Mouse (Mus musculus): Measurements from ENCODE around the gene Kbtbd12. TPM values are rescaled to one million over a fixed set of nuclear protein-coding genes. Genes with fewer than 3 reads are reported as not detected.

The Kbtbd12 gene
- 0.36 and 1.4 TPM in 2 replicates for polyA plus RNA-seq (2015; fragmentation: Nextera tagmentation; extraction: Ambion mirVana)

DNA sequence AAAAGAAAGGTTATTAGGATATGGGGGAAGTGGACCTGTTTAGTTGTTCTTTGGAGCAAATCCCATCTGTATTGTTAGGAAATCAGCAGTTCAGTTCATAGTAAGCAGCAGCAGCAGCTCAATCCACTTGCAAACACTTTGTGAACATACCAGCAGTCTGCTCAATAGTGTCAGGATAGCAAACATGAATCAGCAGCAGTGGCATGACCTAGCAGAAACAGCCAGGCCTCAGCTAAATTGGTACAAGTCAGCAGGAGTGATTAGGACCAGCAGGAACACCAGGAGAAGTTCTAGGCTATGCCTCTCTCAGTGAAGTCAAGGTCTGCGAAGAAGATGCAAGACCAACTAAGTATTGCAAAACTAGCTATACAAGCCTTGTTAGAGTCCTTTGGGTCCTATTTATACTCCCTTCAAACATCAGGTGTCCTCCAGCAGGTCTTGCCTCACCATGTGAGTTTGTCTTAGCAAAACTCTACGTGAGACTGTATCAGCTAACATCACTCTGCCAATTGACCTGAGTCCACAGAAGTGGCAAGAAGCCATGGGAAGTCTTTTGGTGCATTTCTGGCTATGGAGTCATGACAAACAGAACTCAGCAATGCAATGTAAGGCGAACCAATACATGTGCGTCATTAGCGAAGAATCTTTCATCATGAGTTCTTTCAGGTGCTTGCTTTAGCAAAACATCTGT, at the start of gene Kbtbd12:
Gene Kbtbd12 (minus strand): TSS at position 340 of the 691 bp plus-strand sequence.
- H3K4me3 ChIP-seq (replicated peaks) = no peak within 1 kb of the TSS
- no peaks in the 10 kb centered on the region for H3K9me3 ChIP-seq (replicated peaks)
- H3K4me2 ChIP-seq = no peak within 1 kb of the TSS
- H3K27ac ChIP-seq (replicated peaks) = peak within 1 kb of the TSS; percentile 74; the same call in 1 of the 2 replicates
- 97% methylated on average over 5 of the region's 5 CpGs for WGBS
- H3K27me3 ChIP-seq (replicated peaks) = no peaks in the 10 kb centered on the region
- H3K36me3 ChIP-seq = no peaks in the 10 kb centered on the region
- peaks cover 18% of the 10 kb centered on the region for H3K4me1 ChIP-seq
- ATAC-seq (ENCODE audit: low FRiP score) = no peak
- no peak within 1 kb of the TSS for H3K9ac ChIP-seq (replicated peaks)

DNA sequence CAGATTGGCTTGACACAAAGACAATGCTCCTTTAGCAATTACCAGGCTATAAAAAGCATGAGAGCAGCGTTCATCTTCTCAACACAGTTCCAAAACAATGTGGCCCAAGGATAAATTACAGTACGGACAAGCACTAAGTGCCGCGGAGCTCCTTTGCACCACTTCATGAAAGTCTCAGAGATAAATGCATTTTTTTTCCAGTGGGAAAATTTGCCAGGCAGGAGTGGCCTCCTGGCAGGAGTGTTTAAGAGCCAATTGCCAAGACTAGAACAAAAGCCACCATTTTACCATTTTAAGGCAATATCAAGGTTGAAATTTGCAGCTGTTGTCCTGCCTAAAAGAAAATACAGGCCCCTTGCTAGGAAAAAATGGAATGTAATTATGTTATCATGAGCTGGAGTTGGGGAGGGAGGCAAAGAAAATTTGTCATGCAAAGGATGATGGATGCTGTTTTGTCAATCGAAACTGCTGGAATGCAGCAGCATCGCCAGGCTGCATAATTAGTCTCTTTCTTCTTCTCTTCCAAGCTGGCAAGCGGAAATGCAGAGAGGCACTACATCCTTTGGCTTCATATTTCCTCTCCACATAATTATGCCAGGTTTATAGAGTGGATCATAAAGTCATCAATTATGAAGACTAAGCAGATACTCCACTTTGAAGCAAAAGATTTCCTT, 45.8 kb upstream of the Kbtbd12 start:
- H3K36me3 ChIP-seq = no peaks in the 10 kb centered on the region
- H3K4me1 ChIP-seq = peaks cover 10% of the 10 kb centered on the region
- no peak overlapping the region for H3K9ac ChIP-seq (replicated peaks)
- H3K4me2 ChIP-seq = no peak overlapping the region
- H3K27me3 ChIP-seq (replicated peaks) = no peaks in the 10 kb centered on the region
- no peaks in the 10 kb centered on the region for H3K9me3 ChIP-seq (replicated peaks)
- H3K4me3 ChIP-seq (replicated peaks) = no peak overlapping the region
- no peak for ATAC-seq (ENCODE audit: low FRiP score)
- peak overlapping the region; percentile 49 for H3K27ac ChIP-seq (replicated peaks)
- WGBS = 24% methylated on average over 7 of the region's 7 CpGs

DNA sequence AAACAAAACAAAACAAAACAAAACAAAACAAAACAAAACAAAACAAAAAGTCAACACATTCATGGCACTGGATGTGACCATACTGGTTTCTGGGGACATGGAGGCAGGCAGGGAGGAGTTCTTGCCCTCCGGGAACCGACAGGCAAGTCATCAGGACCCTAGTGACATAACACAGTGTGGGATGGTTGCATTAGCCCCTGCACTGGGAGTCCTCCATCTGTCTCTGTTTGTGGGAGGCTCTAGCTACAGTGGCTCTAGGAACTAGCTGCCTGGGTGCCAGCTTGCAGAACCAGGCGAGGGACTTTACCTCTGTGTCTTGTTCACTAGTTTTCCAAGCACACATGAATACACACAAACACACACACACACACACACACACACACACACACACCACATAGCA, 43.3 kb upstream of the Kbtbd12 start:
- Histone ChIP-seq H3K4me3 (replicated peaks) (no peak overlapping the region), H3K27me3 (replicated peaks) (no peaks in the 10 kb centered on the region), H3K4me1 (peaks cover 10% of the 10 kb centered on the region), H3K9me3 (replicated peaks) (no peaks in the 10 kb centered on the region), H3K27ac (replicated peaks) (no peak overlapping the region), H3K36me3 (no peaks in the 10 kb centered on the region), H3K9ac (replicated peaks) (no peak overlapping the region), H3K4me2 (no peak overlapping the region)
- WGBS = 87% methylated on average over 3 of the region's 3 CpGs
- no peak for ATAC-seq (ENCODE audit: low FRiP score)

DNA sequence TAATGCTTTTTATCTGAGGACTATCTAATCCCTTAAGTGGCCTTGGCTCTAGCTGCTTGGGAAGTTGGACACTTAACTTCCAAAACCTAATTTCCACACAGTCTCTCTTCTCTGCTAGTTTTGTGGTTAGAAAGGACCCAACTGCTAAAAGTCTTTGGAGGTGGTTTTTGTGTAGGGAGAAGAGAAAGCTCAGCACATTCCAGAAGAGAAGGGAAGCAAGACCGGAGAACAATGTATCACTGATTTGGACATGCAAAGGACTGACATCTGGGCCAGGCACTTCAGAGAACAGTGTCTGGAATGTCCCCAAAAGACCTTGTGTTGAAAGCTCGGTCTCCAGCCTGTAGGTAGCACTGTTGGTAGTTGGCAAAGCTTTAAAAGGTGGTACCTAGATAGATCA, 40.0 kb upstream of the Kbtbd12 start:
- no peak overlapping the region for H3K9ac ChIP-seq (replicated peaks)
- no peak overlapping the region for H3K4me2 ChIP-seq
- no peaks in the 10 kb centered on the region for H3K36me3 ChIP-seq
- no peak overlapping the region for H3K27ac ChIP-seq (replicated peaks)
- no peak overlapping the region for H3K4me3 ChIP-seq (replicated peaks)
- 80% methylated on average over 2 of the region's 2 CpGs for WGBS
- ATAC-seq (ENCODE audit: low FRiP score) = no peak
- no peaks in the 10 kb centered on the region for H3K9me3 ChIP-seq (replicated peaks)
- no peaks in the 10 kb centered on the region for H3K4me1 ChIP-seq
- no peaks in the 10 kb centered on the region for H3K27me3 ChIP-seq (replicated peaks)

DNA sequence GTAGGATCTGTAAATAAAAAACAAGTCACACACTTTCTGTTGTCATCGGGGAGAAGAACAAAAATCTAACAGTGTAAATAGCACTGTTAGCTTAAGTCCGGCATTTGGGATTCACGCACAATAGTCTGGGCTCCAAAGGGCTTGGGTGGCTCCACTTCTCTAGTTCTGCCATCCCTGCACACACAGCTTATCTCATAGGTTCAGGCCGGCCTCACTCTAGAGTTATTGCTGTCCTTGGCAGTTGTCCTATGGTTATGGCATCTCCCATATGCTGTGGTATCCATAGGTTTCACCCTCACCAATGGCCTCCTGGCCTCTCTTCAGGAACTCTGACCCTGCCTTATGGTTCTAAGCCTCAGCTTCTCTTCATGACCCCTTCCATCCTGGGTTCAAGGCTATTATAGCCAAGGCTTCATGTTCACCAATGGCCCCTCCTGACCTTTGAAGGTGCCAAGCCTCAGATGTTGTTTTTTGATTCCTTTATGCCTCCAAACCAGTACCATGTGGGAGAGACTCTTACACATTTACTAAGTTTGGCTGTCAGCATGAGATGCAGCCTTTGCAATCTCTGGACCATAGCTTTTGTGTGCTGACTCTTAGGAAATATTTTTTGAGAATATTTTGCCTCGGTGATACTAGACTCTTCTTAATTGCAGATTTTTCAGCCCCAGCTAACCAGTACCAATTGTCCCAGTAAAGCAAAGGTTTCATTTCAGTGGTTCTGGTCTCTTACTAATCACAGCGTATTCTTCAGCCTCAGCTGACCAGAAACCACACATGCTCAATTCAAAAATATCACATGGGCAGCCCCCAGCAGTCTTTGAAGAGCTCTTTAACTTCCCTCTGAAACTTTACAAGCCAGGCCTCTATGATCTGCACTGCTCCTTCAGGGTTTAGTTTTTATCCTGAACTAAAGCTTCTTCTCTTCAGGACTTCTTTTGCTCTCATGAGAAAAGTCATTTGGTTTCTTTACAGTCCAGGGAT, 39.3 kb upstream of the Kbtbd12 start:
- Histone ChIP-seq H3K27me3 (replicated peaks) (no peaks in the 10 kb centered on the region), H3K4me1 (no peaks in the 10 kb centered on the region), H3K9me3 (replicated peaks) (no peaks in the 10 kb centered on the region), H3K9ac (replicated peaks) (no peak overlapping the region), H3K4me3 (replicated peaks) (no peak overlapping the region), H3K27ac (replicated peaks) (no peak overlapping the region), H3K4me2 (no peak overlapping the region), H3K36me3 (no peaks in the 10 kb centered on the region)
- WGBS = 91% methylated on average over 6 of the region's 6 CpGs
- ATAC-seq (ENCODE audit: low FRiP score) = no peak

DNA sequence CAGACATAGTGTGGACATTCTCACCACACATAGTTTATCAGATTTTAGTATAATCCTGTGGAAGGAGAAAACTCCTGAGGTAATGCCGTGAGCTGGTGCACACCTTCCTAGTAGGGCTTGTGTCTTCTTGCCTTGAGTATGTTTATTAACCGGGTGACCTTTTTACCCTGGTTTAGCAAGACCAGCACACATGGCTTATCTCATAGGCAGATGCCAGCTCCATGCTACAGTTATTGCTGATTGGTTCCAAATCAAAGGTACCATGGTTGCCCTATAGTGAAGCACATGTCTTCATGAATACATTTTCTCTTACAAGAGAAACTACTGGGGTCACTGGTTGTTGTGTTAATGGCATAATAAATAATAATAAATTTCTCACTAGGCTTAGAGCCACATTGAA, 38.1 kb upstream of the Kbtbd12 start:
- Histone ChIP-seq H3K4me2 (no peak overlapping the region), H3K27me3 (replicated peaks) (no peaks in the 10 kb centered on the region), H3K27ac (replicated peaks) (no peak overlapping the region), H3K9me3 (replicated peaks) (no peaks in the 10 kb centered on the region), H3K4me1 (no peaks in the 10 kb centered on the region), H3K36me3 (no peaks in the 10 kb centered on the region), H3K9ac (replicated peaks) (no peak overlapping the region), H3K4me3 (replicated peaks) (no peak overlapping the region)
- no peak for ATAC-seq (ENCODE audit: low FRiP score)
- 94% methylated on average over 2 of the region's 2 CpGs for WGBS

DNA sequence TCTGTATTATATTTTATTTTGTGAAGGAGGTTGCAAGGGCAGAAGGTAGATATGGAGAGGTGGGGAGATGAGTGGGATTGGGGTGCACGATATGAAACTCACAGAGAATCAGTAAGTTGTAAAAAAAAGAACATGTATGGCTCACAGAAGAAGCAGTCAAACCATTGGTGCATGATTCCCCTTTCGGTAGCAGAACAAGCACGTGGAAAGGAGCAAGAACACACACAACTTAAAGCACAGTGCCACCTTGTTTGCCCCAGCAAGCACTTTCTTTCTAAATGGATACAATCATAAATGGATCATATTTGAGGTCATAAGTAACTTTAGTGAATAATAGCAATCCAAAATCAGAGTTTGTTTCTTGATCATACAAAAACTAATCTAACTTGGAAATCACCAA, 24.5 kb upstream of the Kbtbd12 start:
- Histone ChIP-seq H3K36me3 (no peaks in the 10 kb centered on the region), H3K27me3 (replicated peaks) (no peaks in the 10 kb centered on the region), H3K4me3 (replicated peaks) (no peak overlapping the region), H3K4me2 (no peak overlapping the region), H3K27ac (replicated peaks) (no peak overlapping the region), H3K9me3 (replicated peaks) (no peaks in the 10 kb centered on the region), H3K9ac (replicated peaks) (no peak overlapping the region), H3K4me1 (no peaks in the 10 kb centered on the region)
- 89% methylated on average over 3 of the region's 3 CpGs for WGBS
- ATAC-seq (ENCODE audit: low FRiP score) = no peak

DNA sequence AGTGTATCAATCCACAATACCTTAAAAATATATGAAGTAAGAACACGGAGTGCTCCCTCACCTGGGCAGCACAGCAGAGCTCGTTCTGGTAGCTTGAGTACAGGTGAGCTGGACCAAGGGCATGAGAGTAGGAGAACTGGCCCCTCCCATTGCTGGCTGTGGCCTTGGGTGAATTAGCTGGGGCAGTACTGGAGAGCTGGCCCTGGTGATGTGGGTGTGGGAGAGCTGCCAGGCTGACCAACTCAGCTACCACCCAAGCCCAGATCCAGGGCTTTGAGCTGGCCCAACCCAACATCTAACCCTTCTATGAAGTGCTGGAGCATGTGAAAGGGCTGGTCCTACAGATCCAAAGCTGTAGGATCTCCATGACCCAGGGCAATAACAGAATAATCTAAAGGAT, 23.9 kb upstream of the Kbtbd12 start:
- no peaks in the 10 kb centered on the region for H3K4me1 ChIP-seq
- H3K36me3 ChIP-seq = no peaks in the 10 kb centered on the region
- H3K9me3 ChIP-seq (replicated peaks) = no peaks in the 10 kb centered on the region
- no peak for ATAC-seq (ENCODE audit: low FRiP score)
- H3K27ac ChIP-seq (replicated peaks) = no peak overlapping the region
- 89% methylated on average over 2 of the region's 2 CpGs for WGBS
- no peaks in the 10 kb centered on the region for H3K27me3 ChIP-seq (replicated peaks)
- H3K4me3 ChIP-seq (replicated peaks) = no peak overlapping the region
- H3K9ac ChIP-seq (replicated peaks) = no peak overlapping the region
- H3K4me2 ChIP-seq = no peak overlapping the region

DNA sequence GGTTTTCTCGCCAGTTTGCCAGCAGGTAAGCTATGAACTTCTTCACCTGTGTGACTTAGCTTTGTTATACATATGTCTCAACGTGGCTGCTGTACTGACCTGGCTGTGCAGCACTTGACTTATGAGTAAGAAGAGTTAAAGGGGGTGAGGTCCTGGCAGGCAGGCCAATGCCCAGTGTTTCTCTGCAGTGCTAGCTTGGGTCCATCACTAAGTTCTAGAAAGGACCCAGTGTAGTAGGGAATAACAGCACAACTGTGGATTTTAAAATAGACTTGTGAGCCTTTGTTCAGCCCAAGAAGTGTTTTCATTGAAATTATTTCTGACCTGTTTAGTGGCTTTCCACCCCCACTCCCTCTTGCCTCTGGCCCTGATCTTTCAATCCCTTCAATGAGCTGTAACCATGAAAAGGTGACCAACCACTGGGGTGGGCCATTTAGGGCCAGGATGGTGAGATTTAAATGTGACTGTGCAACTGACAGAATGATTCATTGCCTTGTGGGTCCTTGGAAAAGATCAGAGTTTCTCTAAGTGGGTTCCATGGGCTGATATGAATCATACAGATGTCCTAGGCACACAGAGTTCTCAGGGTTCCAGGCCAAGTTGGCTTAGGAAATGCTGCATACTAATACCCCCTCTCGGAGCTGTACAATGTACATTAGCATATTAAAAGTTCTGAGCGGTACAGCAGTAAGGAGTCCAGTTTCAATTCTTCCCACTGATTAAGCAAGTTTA, 10.0 kb upstream of the Kbtbd12 start:
- Histone ChIP-seq H3K9me3 (replicated peaks) (no peaks in the 10 kb centered on the region), H3K36me3 (no peaks in the 10 kb centered on the region), H3K27me3 (replicated peaks) (no peaks in the 10 kb centered on the region), H3K4me3 (replicated peaks) (no peak overlapping the region), H3K4me1 (no peaks in the 10 kb centered on the region), H3K4me2 (no peak overlapping the region), H3K27ac (replicated peaks) (no peak overlapping the region), H3K9ac (replicated peaks) (no peak overlapping the region)
- 49% methylated on average over 4 of the region's 4 CpGs for WGBS
- ATAC-seq (ENCODE audit: low FRiP score) = peak; percentile 73

DNA sequence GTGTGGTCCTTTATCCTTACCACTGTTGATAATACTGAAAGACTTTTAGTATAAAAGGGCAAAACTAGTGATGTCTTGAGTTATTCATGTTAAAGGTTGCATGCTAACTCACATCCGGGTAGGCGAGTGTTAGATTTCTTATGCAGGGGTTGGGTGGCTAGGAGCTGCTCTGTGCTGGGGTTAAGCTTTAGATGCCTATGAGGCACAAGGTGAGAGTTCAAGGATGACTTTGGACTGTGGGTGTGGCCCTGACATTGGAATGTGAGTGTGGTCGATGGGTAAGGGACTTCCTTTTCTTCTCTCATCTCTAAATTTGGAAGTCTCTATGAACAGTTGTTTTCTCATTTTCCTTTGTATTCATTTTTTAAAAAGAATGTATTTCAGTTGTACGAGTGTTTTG, 7.0 kb upstream of the Kbtbd12 start:
- no peaks in the 10 kb centered on the region for H3K9me3 ChIP-seq (replicated peaks)
- no peaks in the 10 kb centered on the region for H3K27me3 ChIP-seq (replicated peaks)
- H3K27ac ChIP-seq (replicated peaks) = no peak overlapping the region
- H3K36me3 ChIP-seq = no peaks in the 10 kb centered on the region
- H3K4me2 ChIP-seq = no peak overlapping the region
- WGBS = 88% methylated on average over 4 of the region's 4 CpGs
- ATAC-seq (ENCODE audit: low FRiP score) = no peak
- H3K9ac ChIP-seq (replicated peaks) = no peak overlapping the region
- peaks cover 14% of the 10 kb centered on the region for H3K4me1 ChIP-seq
- no peak overlapping the region for H3K4me3 ChIP-seq (replicated peaks)

DNA sequence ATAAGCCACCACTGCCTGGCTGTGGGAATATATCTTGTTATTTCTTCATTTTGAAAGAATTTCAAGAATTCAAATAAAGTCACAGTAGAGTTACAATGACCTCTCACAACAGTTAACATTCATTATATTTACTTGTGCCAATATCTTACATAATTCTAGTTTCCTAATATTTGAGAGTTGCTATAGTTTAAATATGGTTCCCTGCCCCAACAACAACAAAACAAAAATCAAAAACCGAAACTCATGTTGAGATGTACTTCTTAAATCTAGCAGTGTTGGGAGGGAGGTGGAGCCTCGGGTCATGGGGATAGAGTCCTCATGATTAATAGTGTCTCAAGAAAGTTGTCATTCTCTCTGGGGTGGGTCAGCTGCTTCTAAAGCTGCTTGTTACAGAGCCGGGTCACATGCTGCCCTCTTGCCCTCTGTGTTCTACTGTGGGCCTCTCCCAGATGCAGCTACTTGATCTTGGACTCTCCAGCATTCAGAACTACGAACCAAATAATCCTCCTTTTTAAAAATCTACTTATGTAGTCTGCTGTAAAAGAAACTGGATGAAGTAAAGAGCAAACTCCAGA, 3.7 kb upstream of the Kbtbd12 start:
- H3K4me2 ChIP-seq = no peak overlapping the region
- ATAC-seq (ENCODE audit: low FRiP score) = no peak
- H3K9me3 ChIP-seq (replicated peaks) = no peaks in the 10 kb centered on the region
- no peaks in the 10 kb centered on the region for H3K36me3 ChIP-seq
- no peak overlapping the region for H3K9ac ChIP-seq (replicated peaks)
- H3K4me1 ChIP-seq = peaks cover 18% of the 10 kb centered on the region
- H3K4me3 ChIP-seq (replicated peaks) = no peak overlapping the region
- WGBS = 71% methylated on average over 4 of the region's 4 CpGs
- H3K27me3 ChIP-seq (replicated peaks) = no peaks in the 10 kb centered on the region
- H3K27ac ChIP-seq (replicated peaks) = no peak overlapping the region; the same call in 1 of the 2 replicates
